8 mouse cellular contexts compared by ENCODE assay signal in genomic region chr7:3264390-3265022, GRCm38 (mm10). TPM values are rescaled to one million over a fixed set of nuclear protein-coding genes. Genes with fewer than 3 reads are reported as not detected.
DNase-seq lines count a peak whose midpoint lies in the region; ATAC-seq and TF ChIP-seq lines count a peak whose summit lies in the region.

No protein-coding gene starts in this region.

- peak; percentile 9 to 13 for DNase-seq in cerebellum, postnatal 10 days
- DNase-seq in lung, postnatal 0 days (ENCODE audit: low spot score), result no peak
- no peak for DNase-seq in lung, postnatal 36 days
- no peak for DNase-seq in stomach, postnatal 0 days (ENCODE audit: low spot score)
- no peak for DNase-seq in urinary bladder, postnatal 36 days (ENCODE audit: low spot score in 2 of 2)
- DNase-seq in kidney, adult 2 months, result no peak

- no peaks in the 10 kb centered on the region for H3K36me3 ChIP-seq in lung, postnatal 0 days (ENCODE audit: insufficient read depth, low read length)
- no peaks in the 10 kb centered on the region for H3K36me3 ChIP-seq in liver, embryonic 15.5 days (replicated peaks)
- H3K36me3 ChIP-seq in stomach, postnatal 0 days (ENCODE audit: control insufficient read depth, insufficient read depth, low read length), result no peaks in the 10 kb centered on the region
- no peaks in the 10 kb centered on the region for H3K36me3 ChIP-seq in kidney, adult 2 months (ENCODE audit: control insufficient read depth, insufficient read depth, low read length)

- no peaks in the 10 kb centered on the region for H3K4me1 ChIP-seq in lung, postnatal 0 days (ENCODE audit: insufficient read depth, low read depth, low read length)
- no peaks in the 10 kb centered on the region for H3K4me1 ChIP-seq in liver, embryonic 15.5 days (replicated peaks)
- H3K4me1 ChIP-seq in stomach, postnatal 0 days (replicated peaks; ENCODE audit: control insufficient read depth, insufficient read depth), result no peaks in the 10 kb centered on the region
- H3K4me1 ChIP-seq in kidney, adult 2 months (ENCODE audit: control insufficient read depth, insufficient read depth, low read length), result no peaks in the 10 kb centered on the region

- no peak overlapping the region for H3K4me3 ChIP-seq in lung, postnatal 0 days (ENCODE audit: low read depth, low read length)
- peak overlapping the region; percentile 8; the same call in 1 of the 2 replicates for H3K4me3 ChIP-seq in liver, embryonic 15.5 days (replicated peaks)
- H3K4me3 ChIP-seq in stomach, postnatal 0 days (ENCODE audit: low read depth, low read length), result no peak overlapping the region
- H3K4me3 ChIP-seq in kidney, adult 2 months (ENCODE audit: insufficient read depth, low read depth, low read length), result no peak overlapping the region

- TF ChIP-seq EP300 in lung, postnatal 0 days (IDR thresholded peaks at IDR 0.05), result no peak
- no peak for TF ChIP-seq EP300 in stomach, postnatal 0 days (optimal IDR thresholded peaks at IDR 0.05)

- TF ChIP-seq CTCF in lung, postnatal 0 days (IDR thresholded peaks at IDR 0.05), result peak; percentile 60
- TF ChIP-seq CTCF in stomach, postnatal 0 days (IDR thresholded peaks at IDR 0.05; ENCODE audit: low read depth), result peak; percentile 53
- TF ChIP-seq CTCF in kidney, adult 2 months (conservative IDR thresholded peaks at IDR 0.05; ENCODE audit: insufficient read depth, insufficient read length, low read depth, low read length), result no peak; the same call in 1 of the 2 replicates

- ATAC-seq in cerebellum, adult (ENCODE audit: insufficient number of reproducible peaks, low FRiP score, low TSS enrichment), result no peak
- peak; percentile 47 for ATAC-seq in lung, postnatal 0 days
- no peak for ATAC-seq in liver, embryonic 15.5 days (ENCODE audit: insufficient read depth)
- peak; percentile 47; the same call in 1 of the 2 replicates for ATAC-seq in stomach, postnatal 0 days (ENCODE audit: low FRiP score, low TSS enrichment)

- no peak overlapping the region for H3K27ac ChIP-seq in lung, postnatal 0 days (ENCODE audit: low read length)
- no peak overlapping the region for H3K27ac ChIP-seq in liver, embryonic 15.5 days (replicated peaks)
- H3K27ac ChIP-seq in stomach, postnatal 0 days (replicated peaks), result no peak overlapping the region
- H3K27ac ChIP-seq in kidney, adult 2 months (ENCODE audit: insufficient read depth, low read depth, low read length), result no peak overlapping the region

- H3K4me2 ChIP-seq in lung, postnatal 0 days (replicated peaks; ENCODE audit: low read depth, low read length), result peak overlapping the region; percentile 36; the same call in 1 of the 2 replicates
- H3K4me2 ChIP-seq in liver, embryonic 15.5 days, result peak overlapping the region; percentile 42; the same call in 1 of the 2 replicates
- peak overlapping the region; percentile 23; the same call in 1 of the 2 replicates for H3K4me2 ChIP-seq in stomach, postnatal 0 days (replicated peaks; ENCODE audit: low read depth)

- H3K27me3 ChIP-seq in lung, postnatal 0 days (replicated peaks; ENCODE audit: insufficient read depth, low read length), result no peaks in the 10 kb centered on the region
- H3K27me3 ChIP-seq in liver, embryonic 15.5 days, result peaks cover 6% of the 10 kb centered on the region
- no peaks in the 10 kb centered on the region for H3K27me3 ChIP-seq in stomach, postnatal 0 days (ENCODE audit: control insufficient read depth, insufficient read depth, low read length)
- no peaks in the 10 kb centered on the region for H3K27me3 ChIP-seq in kidney, adult 2 months (replicated peaks; ENCODE audit: control insufficient read depth, insufficient read depth, low read length)

- no peak for TF ChIP-seq POLR2A in kidney, adult 2 months (IDR thresholded peaks at IDR 0.05; ENCODE audit: low read depth, low read length)

- WGBS in lung, postnatal 0 days, result 26% methylated on average over 22 of the region's 22 CpGs
- 24% methylated on average over 22 of the region's 22 CpGs for WGBS in liver, embryonic 15.5 days (ENCODE audit: insufficient replicate concordance)
- 34% methylated on average over 22 of the region's 22 CpGs for WGBS in stomach, postnatal 0 days
- 36% methylated on average over 22 of the region's 22 CpGs for WGBS in kidney, adult 2 months

- no peak overlapping the region for H3K9ac ChIP-seq in lung, postnatal 0 days (replicated peaks; ENCODE audit: low read depth)
- no peak overlapping the region for H3K9ac ChIP-seq in liver, embryonic 15.5 days
- H3K9ac ChIP-seq in stomach, postnatal 0 days (ENCODE audit: low read length), result no peak overlapping the region

- no peaks in the 10 kb centered on the region for H3K9me3 ChIP-seq in lung, postnatal 0 days (ENCODE audit: low read length)
- H3K9me3 ChIP-seq in liver, embryonic 15.5 days (replicated peaks), result no peaks in the 10 kb centered on the region
- no peaks in the 10 kb centered on the region for H3K9me3 ChIP-seq in stomach, postnatal 0 days (ENCODE audit: control insufficient read depth, low read length)

RNA-seq across cellular contexts. Expression of gene Nlrp12, which starts 15.0 kb away (rescaled TPM):
- 0.19 and 0.21 TPM in 2 replicates for polyA plus RNA-seq in lung, postnatal 0 days (2015; fragmentation: Nextera tagmentation; extraction: Ambion mirVana)
- 0.33 and 0.35 TPM in 2 replicates for polyA plus RNA-seq in liver, embryonic 15.5 days (2015; fragmentation: Nextera tagmentation; extraction: Ambion mirVana)
- 0.01 TPM in 1 of 2 replicates, not detected in the other for polyA plus RNA-seq in stomach, postnatal 0 days (2015; fragmentation: Nextera tagmentation; extraction: Ambion mirVana)
- polyA plus RNA-seq in kidney, adult 2 months (2012; rRNA removed), result 0.02 TPM in 1 of 2 replicates, not detected in the other

RNA-seq across cellular contexts. Expression of gene Myadm, which starts 24.4 kb away (rescaled TPM):
- polyA plus RNA-seq in lung, postnatal 0 days (2015; fragmentation: Nextera tagmentation; extraction: Ambion mirVana), result 142 and 144 TPM in 2 replicates
- polyA plus RNA-seq in liver, embryonic 15.5 days (2015; fragmentation: Nextera tagmentation; extraction: Ambion mirVana), result 31.5 and 41.0 TPM in 2 replicates
- polyA plus RNA-seq in stomach, postnatal 0 days (2015; fragmentation: Nextera tagmentation; extraction: Ambion mirVana), result 94.0 and 97.7 TPM in 2 replicates
- 111 and 114 TPM in 2 replicates for polyA plus RNA-seq in kidney, adult 2 months (2012; rRNA removed)

RNA-seq across cellular contexts. Expression of gene Prkcg, which starts 24.5 kb away (rescaled TPM):
- 0.21 and 0.58 TPM in 2 replicates for polyA plus RNA-seq in lung, postnatal 0 days (2015; fragmentation: Nextera tagmentation; extraction: Ambion mirVana)
- polyA plus RNA-seq in liver, embryonic 15.5 days (2015; fragmentation: Nextera tagmentation; extraction: Ambion mirVana), result 0.05 TPM in 1 of 2 replicates, not detected in the other
- polyA plus RNA-seq in stomach, postnatal 0 days (2015; fragmentation: Nextera tagmentation; extraction: Ambion mirVana), result 0.13 and 0.24 TPM in 2 replicates
- 0.44 and 0.77 TPM in 2 replicates for polyA plus RNA-seq in kidney, adult 2 months (2012; rRNA removed)

Comparison
In these comparisons a context has a peak if more than half of its experiments do, and no peak if none do; other contexts are left out.
1. DNase-seq: peak in cerebellum, postnatal 10 days (2 of 2); none in lung, postnatal 0 days (single experiment), lung, postnatal 36 days (single experiment), stomach, postnatal 0 days (single experiment), urinary bladder, postnatal 36 days (0 of 2) and kidney, adult 2 months (single experiment).
2. ATAC-seq: peak in lung, postnatal 0 days (single experiment) and stomach, postnatal 0 days (single experiment); none in cerebellum, adult (single experiment) and liver, embryonic 15.5 days (single experiment).
3. Peak in every context shown above with its lines, with median percentiles within 50 percentile points of each other: H3K4me2 ChIP-seq.